Mouse (Mus musculus) embryo, embryonic 9.5 days (tissue): ENCODE data around the gene Trim54.

Experiments used
- DNase-seq: peaks from one replicate; pipeline ENCODE4 v3.0.0-alpha.2; 2017; ENCODE audit errors: extremely low spot score

The Trim54 gene

DNA sequence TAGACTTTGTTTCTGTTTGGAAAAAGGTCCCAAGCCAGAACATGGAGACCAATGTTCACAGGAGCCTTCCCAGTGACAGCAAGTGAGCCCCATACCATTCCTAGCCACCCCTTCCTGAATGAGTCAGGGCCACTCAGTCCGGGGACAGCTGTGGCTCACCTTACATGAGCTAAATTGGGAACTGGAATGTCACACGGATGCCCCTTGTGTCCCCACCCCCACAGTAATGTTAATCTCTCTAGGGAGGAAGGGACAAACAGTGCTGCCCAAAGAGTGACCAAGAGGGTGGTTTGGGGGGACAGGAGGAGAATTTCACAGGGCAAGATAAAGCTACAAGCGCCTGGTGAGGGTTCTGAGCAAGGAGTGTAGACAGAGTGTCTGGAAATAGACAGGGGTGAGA, at the start of gene Trim54:
TSS of gene Trim54 (plus strand) at position 359 of the 400 bp plus-strand sequence.
- DNase-seq: no peak

DNA sequence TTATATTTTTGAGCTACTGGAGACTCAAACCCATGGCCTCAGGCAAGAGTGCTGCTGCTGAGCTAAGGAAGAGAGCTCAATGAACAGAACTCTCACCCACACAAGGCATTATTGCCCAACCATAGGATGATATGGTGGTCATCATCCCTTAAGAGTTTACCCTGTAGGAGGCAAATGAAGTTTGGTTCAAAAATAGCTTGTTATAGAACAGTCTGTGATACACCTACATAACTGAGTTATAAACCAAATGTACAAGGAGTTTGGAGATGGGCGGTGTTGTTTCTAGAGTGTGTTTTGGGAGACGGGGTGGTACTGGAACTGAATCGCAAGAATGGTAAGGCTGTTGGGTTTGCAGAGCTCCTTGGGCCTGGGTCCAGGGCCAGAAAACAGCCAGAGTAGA, 46.7 kb upstream of the Trim54 start:
- no peak for DNase-seq

DNA sequence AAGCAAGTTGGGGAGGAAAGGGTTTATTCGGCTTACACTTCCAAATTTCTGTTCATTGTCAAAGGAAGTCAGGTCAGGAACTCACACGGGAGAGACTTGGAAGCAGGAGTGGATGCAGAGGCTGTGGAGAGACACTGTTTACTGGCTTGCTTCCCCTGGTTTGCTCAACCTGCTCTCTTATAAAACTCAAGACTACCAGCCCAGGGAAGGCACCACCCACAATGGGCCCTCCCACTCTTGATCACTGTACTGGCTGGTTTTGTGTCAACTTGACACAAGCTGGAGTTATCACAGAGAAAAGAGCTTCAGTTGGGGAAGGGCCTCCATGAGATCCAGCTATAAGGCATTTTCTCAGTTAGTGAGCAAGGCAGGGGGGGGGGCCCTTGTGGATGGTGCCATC, 45.5 kb upstream of the Trim54 start:
- no peak for DNase-seq

DNA sequence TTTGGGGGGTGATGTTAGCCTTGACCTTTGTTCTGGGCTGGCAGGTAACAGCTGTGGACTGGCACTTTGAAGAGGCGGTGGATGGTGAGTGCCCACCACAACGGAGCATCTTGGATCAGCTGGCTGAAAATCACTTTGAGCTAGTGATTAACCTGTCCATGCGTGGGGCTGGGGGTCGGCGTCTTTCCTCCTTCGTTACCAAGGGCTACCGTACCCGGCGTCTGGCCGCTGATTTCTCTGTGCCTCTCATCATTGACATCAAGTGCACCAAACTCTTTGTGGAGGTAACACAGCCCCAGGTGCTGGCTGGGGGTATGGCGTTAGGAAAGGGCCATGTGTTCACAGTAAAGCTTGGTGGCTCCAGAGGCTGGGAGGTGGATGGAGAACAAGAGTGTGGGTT, 44.7 kb upstream of the Trim54 start:
- no peak for DNase-seq

DNA sequence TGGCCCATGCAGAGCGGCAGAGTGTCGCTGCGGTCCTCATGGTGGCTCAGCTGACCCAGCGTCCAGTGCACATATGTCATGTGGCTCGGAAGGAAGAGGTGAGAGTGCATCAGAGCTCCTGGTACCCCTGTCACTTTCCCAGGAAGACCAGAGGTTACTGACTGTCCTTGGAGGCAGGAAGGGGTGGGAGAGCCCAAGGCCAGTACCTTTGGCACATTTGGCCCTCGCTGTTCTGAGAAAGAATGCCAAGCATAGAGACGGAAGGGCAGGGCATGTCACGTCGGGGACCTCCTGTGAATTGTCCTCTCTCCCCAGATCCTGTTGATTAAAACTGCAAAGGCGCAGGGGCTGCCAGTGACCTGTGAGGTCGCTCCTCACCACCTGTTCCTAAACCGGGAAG, 43.3 kb upstream of the Trim54 start:
- no peak for DNase-seq

DNA sequence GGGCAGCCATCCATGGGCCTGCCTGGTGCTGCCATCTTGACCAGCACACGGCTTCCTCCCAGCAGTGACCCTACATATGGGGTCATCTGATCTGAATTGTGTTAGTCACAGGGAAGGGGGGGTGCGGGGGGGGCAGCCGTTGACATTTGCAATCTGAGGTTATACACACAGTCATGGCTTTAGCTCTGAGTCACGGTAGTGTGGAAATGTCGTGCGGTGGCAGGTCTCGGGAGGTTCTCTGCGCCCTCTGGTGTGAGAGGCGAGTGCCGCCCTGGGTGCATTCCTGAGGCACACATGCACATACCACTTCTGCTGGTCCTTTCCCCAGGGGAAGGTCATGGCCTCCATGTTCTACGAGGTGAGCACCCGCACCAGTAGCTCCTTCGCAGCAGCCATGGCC, 40.2 kb upstream of the Trim54 start:
- DNase-seq: no peak

DNA sequence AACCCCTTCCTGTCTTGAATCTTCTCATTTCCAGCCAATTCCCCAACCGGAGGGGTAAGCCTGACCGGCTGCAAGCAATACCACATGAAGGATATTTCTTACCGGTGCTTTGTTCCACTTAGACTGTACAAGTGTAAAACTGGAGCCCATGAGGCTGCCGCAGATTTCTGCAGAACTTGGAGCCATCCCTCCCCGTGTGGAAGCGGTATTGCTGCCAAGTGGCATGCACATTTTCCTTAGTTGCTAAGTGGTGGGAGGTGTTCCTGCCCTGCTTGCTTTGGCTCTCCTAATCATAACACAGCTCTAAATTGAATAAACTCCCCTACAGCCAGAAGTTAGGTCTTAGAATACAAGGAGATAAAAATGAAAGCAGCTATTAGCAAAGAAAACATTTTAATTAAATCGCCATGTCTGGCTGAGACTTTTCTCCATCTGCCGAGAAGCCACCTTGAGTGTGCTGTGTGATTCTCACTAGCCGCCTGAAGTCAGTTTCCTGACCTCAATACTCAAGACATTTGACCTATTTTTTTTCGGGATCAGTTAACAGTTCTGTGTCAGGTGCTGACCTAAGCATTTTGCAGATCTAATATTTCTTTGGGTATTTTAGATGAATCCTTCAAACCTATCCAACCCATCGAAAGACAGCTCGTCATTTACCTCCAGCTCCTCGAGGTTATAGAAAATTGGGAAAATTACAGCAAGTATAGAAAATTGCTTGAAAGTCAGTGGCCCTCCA, 36.3 kb upstream of the Trim54 start:
- no peak for DNase-seq

DNA sequence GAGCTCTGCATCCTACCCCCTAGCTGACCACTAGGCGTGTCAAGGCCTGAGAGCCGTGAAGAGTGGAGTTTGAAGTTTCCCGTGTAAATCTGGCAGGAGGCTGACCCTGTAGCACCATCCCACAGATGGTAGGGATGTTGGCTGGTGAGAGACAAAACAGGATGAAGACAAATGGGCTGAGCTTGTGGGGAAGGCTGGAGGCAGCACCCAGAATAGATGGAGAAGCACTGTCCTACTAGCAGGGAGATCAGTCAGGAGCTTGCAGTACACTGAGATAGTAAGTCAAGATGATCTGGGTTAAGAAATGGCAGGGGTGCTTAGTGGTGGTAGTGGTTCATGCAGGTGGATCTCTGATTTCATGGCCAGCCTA, 35.7 kb upstream of the Trim54 start:
- no peak for DNase-seq

DNA sequence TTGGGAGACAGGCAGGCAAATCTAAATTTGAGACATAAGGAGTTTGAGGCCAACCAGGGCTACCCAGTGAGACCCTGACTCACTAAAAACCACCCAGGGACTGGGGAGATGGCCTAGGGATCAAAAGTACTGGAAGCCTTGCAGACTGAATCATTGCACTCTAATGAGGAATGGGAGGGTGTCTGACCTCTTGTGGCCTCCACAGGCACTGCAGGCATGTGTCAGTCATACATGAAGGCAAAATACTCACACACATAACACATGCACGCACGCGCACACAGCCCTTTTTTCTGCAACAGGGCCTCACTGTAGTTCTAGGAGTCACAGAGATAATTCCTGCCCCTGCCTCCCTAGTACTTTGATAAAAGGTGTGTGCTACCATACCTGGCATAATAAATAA, 35.1 kb upstream of the Trim54 start:
- DNase-seq: peak; percentile 55

DNA sequence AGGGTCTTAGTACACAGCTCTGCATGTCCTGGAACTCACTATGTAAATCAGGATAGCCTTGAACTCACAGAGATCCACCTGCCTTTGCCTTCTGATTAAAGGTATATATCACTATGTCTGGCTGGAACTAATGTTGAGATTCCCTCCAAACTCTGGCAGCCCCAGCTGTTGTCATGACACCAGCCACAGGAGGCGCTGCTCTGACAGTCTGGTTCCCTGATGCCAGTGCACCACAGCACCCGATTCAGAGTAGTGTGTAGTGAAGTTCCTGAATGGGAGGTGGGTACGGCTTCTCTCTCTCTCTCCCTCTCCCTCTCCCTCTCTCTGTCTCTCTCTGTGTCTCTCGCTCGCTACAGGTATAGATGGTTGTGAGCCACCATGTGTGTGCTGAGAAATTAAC, 34.2 kb upstream of the Trim54 start:
- DNase-seq: peak; percentile 56

DNA sequence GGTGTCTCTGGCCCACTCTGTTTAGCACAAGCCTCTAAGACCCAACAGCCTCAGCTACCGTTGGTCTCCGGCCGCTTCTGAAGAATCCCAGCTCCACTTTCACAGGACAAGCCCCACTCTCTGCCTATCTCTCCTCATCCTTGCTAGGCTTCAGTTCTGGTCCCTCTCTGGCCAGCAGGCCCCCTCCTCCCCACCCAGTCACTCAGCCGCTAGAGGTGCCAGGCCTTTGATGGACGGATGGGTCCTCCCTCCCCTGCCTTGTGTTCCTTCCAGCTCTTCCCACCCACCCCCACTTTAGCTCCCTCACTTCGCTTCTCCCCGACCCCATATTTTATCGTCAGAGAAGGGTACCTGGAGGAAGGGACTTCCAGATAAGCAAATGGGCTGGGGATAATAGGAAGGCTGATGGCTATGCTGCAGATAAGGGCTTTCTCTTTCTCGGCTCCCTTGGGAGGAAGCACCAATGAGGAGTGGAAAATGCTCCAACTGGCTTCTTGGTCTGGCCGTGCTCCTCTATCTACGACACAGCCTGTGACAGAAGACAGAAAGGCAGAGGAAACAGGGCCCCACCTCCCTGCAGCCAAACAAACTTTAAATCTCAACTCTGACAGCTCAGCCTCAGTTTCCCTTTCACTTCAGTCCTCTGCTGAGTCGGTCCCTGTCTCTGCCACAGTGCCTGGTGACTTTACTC, 33.4 kb upstream of the Trim54 start:
- no peak for DNase-seq

DNA sequence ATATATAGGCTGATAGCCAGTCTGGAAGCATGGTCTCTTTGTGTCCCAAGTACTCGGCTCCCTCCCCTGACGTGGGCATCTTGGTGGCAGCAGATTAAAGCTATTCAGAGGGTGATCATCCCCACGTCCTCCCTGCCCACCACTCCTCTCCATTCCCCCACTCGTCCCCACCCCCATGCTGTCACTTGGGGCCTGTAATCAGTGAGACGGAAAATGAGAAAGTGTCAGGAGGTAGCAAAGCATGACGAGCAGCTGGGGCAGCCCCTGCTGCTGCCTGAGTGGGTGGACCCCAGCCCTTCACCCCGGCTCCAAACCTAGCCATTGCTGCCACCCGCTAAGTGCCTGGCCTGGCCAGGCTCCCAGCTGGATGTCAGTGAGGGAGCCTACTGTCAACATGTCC, 32.6 kb upstream of the Trim54 start:
- DNase-seq: no peak

DNA sequence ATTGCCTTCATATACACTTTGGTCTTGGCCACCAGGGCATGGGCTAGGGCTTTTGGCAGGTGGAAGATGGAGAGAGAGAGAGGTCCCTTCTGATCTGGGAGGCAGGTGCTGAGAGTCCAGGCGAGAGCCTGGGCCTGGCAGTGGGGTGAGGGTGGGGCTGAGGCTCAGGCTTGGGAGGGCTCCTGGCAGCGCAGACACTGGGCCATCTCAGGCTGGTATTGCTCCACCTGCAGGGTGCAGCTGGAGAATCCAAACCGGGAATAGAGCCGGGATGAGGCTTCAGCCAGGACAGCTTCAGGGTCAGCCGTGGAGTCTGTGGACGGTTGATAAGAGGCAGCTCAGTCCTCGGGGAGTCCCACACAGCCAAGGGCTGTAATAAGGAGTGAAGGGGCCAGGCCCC, 29.9 kb upstream of the Trim54 start:
- DNase-seq: no peak

DNA sequence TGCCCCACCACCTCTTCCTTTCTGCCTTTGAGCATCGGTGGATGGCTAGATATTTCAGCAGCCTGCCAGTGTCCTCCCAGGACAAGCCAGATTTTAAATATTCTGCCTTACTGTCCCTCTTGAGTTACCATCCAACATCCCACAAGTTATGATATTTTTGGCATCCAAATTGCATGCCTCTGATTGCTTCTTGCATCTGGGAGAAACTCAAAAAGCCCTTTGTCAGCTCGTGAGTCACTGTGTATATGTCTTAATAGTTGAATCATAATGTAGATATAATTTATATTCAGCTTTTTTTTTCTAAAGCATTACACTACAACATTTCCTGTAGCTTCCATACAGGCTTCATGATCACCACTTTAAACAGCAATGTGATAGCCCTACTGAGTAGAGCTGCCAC, 29.4 kb upstream of the Trim54 start:
- DNase-seq: no peak

DNA sequence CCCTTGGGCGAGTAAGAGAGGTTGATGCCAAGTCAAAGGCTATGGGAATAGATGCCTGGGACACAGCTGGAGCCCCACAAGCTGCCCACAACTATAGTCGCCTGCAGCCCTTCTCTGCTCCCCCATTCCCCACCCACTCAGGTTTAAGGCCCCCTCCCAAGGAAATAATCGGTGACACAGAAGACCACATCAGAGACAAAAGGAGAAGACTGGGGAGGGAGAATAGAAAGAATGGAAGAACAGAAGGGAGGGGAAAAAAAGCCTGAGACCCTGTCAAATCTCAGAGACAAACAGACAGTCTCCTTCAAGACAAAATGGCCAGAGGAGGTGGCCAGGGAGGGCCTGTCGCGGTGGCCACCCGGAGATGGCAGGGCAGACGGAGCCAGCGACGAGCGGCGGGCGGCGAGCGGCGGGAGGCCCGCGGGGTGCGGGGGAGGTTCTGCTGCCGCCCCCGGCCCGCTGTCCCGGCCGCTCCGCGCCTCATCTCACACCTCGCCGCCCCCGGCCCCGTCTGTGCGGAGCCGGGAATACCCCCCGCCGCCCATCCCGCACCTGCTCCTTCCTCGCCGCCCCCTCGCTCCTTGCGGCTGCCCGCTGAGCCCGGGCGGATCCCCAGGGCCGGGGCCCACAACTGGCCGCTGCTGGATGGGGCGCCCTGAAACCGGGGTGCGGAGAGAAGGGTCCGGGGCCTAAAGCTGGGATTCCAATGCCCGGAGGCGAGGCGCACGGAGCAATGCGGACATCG, 24.1 kb upstream of the Trim54 start:
- DNase-seq: no peak

DNA sequence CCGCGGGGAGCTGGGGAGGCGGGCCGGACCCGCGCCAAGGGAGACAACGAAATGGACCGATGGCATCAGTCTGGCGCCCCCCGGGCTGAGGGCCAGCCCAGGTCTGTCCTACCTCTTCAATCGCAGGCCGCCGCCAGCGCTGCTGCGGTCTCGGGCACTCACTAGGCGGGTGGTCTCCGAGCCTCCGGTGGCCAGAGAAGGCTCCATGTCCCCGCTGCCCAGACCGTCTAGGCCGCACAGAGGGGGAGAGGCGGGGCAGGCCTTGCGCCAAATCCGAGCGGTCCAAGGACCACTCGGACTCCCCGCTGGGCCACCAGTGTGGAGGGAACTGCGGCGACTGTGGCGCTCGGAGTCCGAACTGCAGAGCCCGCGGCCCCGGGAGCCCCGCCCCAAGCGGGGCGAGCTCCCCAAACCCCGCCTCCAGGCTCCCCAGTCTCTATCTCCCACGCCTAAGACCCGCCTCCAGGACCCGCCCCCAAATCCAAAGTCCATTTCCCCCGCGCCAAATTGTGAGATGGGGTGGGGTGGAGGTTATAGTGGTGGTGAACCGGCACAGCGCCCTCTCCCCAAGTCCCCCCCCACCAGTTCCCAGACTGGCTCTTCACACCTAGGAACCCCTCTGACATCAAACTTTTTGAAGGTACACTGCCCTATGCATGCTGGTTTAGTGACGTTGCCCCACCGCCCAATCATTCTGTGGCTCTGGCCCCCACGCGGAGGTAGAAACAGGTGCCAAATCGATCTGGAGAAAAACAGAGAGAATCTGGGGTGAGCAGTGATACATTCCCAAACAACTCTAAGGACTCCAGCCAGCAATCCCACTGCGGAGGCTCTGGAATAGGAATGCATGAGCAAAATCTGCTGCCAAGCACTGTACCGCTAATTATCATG, 23.1 kb upstream of the Trim54 start:
- peak; percentile 45 for DNase-seq

DNA sequence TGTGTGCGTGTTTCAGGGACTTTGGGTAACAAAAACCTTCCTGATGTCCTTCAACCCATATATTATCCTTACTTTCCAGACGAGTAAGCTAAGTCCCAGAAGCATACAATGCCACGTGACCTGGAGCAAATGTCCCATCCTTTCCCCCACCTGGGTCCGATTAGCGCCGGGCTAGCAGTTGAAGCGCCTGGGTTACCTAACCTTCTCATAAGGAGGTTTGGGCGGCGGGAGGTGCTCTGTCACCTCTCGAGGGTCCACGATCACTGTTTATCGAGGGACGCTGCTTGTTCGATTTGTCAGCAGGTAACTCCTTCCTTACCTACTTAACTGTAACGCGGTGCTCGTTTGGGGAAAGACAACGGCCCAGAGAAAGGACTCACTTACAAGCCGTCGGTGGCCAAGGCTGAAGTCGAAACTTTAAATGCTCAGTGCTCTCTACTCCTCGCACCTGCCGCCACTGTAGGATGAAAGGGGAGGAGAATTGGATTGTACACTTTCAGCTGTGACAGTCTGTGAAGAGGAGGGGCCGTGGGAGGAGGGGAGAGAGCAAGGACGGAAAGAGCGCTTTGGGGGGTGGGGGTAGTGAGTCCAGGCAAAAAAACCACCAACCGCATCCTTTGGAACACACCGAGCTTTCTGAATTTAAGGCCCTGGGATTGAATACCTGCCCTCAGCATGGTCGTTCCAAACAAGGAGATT, 22.3 kb upstream of the Trim54 start:
- peak; percentile 28 for DNase-seq

DNA sequence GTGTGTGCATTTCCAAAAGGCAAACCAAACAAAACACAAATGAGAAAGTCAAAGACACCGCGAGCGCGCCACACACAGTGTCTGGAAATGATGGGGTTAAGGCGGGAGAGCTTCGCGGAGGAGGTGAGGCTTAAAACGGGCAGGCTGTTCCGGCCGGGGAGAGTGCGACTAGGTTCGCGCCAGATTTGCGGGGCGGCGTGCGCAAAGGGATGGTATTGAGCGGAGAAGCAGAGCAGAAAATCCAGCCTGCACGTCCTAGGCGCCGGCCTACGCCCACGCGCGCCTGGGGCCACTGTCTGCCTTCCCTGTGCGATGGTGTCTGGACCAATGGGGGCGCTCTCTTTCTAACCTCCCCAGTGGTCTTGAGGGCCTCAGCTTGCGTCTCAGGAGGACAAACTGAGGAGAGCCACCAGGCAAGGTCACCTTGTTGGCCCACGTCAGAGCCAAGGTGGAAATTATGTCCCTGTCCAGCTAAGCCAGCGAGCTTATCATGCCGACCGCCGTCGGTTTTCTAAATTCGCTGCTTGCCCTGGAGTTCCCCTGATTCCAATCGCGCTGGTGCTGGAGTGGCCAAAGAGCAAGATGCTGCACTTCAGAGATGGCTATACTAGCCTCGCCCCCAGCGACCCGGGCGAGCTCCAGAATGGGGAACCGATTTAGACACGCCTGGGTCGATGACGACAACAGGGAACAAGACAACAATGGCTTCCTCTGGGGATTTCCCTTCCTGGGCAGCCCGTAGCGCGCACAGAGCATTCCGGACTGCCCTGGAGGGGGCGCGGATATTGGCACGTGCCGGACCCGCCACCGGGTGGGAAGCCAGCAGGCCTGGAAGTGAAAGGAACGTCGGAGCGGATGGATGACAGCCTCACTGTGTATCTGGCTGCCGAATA, 21.5 kb upstream of the Trim54 start:
- DNase-seq: peak; percentile 51

DNA sequence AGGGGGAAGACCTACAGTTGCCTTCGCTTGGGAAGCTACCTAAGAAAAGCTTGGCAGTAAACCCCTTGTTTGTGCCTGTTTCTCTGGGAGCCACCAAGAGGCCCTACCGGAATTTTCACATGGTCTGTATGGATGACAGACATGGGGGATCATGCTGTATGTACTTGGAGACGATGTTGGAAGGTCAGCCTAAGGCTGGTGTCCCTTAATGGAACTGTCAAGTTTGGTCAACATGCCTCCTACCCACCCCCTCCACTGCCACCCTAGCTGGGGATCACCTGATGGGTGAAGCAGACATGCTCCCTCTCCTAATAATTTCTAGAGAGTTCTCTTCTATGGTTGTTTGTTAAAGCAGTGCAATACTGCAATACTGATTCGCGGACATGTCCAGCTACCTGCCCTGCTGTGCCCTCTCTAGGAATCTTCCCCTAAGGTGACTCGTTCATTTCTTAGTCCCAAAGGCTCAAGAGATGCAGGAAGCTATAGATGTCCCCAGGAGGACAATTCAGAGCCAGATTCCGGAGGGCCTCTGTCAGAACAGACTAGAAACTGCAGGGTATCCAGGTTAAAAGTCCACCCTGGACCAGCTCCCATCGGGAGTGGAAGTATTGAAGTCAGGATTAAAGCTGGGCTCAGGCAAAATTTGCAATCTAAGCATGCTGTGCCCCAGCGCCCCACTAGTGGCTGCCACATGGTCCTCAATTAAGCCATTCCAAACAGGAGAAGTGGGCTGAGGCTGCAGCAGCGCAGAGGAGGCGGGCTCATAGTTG, 20.6 kb upstream of the Trim54 start:
- DNase-seq: no peak
